Mouse (Mus musculus): ENCODE measurements around the gene Dock1.

Gene Dock1

DNA sequence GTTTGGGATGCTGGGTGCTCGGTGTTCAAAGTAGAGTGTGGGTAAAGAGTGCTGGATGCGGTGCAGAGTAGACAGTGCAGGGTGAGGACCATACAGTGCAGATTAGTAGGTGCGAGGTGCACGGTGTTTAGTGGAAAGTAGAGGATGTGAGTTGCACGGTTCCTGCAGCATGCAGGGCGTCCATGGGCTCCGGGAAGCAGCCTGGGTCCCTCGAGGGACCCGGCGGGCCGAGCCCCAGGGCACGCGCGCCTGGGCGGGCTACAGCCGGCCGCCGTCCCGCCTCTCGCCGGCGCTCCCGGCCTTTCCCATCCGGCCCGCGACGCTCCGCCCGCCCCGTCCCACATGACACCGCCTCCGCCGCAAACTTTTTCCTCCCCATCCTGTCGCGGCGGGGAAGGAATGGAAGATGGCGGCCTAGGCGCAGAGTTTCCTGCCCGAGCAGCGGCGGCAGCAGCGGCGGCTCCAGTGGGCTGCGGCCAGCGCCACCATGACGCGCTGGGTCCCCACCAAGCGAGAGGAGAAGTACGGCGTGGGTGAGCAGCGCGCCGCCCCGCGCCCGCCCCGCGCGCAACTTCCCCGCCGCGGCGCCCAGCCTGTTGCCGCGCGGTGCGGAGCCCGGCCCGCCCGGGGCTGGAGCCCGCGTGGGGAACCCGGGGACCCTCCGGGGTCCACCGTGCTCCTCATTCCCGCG, at the start of gene Dock1:
Dock1 (plus strand) TSS at position 343 of the 691 bp plus-strand sequence.
- DNase-seq, result no peak

DNA sequence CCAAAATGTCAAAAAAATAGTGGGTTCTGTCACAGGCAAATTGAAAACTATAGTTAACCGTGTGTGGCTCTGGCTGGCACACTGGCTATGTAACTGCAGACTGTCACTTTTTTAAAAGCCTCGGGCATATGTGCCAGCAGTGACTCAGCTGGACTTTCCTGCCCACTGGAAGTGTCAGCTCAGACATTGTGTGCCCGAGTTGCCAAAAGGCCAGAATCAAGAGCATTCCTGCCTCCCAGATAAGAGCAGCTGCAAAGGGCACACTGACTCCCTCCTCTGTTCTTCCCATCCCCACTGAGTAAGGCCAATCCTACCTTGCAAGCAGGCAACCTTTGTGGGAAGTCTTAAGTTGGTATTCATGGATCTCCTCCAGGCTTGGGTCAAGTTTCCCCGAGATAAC, 42.5 kb upstream of the Dock1 start:
- DNase-seq, result no peak

DNA sequence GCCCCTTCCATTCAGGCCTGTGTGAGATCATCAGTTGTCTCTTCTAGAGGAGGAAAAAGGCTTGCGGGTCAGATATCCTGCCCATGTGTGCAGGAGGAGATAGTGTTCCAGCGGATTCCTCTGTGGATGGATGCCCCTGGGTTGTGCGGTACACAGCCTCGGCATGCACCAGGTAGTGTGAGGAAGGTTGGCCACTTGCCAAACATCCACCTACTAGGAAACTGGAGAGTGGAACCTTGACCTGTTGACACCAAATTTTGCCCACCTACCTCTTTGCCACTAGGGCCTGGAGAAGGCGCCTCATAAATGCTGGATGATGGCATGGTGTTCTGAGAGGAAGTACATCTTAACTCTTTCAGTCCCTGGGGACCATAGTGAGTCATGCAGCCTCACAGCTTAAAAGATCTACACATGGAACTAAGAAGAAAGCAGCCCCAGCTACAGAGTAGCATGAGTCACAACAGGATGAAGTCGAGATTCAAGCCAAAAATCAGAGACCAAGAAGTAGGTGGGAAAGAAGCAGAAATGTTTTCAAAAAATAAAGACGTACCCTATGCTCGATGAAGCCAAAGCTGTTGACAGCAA, 20.1 kb upstream of the Dock1 start:
- no peak for DNase-seq

DNA sequence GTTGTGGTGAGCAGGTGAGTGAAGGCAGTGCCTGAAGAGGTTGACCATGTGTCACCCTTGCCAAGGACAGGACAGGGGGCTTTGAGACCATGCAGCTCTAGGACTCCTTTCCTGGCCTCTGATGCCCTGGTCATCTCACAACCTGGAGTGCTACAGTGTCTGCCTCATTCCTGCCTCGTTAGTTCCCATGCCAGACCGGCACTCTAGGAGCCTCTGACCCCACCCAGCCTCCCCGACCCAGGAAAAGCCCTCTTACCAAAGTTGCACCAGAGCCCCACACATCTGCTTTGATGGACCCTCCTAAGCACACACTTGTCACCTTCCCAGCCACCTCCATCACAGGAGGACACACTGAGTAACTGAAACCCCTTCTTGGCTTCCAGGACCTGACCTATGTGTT, 19.4 kb upstream of the Dock1 start:
- no peak for DNase-seq

DNA sequence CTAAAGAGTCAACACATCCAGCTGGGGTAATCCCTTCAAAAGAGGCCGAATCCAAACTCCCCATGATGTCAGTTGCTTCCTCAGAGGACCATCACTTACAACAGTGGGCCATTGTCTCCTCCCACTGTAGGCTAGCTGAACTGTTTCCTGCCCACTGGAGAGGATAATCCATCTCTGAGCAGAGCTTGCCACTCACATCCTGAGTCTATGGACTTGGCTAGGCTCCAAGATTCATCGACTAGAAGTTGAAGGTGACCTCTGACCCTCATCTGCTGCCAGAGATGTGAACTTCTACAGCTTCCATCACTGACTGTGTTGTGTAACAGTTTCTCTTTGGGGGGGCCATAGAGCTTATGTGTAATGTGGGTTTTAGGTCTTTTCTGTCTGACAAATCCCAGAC, 7.2 kb upstream of the Dock1 start:
- DNase-seq, result no peak

DNA sequence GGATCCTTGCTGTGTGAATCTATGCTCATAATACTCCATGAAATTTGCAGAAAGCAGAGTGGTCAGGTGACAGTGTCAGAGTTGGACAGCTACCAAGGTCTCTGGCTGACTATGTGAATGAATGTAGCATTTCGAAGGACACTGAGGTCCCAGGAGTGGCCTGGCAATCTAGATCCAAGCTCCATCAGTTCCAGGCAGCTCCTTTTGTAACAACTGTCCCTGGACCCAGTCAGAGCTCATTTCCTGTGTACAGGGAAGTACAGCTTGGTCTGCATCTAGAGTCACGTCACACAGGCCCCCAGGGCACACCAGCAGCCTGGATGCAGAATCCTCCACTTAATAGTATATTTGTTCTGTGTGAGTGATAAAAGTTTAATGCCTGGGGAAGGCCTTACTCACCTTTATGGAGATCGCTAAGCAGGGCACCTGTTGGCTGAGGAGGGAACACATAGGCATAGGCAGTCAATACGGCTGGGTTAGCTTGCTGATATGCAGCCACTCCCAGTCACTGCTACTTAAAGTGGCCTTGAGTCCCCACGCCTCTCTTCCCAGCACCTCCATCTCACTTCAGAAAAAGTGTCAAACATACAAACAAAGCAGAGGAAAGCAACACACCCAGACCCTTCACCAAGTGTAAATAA, 4.7 kb upstream of the Dock1 start:
- no peak for DNase-seq

DNA sequence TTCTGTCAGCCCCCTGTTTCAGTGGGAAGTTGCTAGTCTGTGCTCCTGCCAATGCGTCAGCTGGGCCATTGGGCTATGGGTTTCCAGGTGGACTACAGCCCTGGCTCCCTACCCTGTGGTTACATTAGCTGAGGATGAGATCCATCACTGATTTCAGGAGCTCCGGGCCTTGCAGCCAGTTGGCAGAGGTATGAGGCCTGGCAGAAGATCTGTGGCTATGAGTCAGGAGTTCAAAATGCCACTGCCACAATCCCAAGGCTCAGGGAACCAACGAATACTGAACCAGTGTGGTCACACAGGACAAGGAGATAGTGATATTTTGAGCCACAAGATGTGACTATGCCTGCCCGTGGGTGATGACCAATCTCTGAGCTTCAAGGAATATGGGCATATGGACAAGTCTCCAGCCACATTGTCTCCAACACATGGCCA, 3.2 kb upstream of the Dock1 start:
- no peak for DNase-seq

DNA sequence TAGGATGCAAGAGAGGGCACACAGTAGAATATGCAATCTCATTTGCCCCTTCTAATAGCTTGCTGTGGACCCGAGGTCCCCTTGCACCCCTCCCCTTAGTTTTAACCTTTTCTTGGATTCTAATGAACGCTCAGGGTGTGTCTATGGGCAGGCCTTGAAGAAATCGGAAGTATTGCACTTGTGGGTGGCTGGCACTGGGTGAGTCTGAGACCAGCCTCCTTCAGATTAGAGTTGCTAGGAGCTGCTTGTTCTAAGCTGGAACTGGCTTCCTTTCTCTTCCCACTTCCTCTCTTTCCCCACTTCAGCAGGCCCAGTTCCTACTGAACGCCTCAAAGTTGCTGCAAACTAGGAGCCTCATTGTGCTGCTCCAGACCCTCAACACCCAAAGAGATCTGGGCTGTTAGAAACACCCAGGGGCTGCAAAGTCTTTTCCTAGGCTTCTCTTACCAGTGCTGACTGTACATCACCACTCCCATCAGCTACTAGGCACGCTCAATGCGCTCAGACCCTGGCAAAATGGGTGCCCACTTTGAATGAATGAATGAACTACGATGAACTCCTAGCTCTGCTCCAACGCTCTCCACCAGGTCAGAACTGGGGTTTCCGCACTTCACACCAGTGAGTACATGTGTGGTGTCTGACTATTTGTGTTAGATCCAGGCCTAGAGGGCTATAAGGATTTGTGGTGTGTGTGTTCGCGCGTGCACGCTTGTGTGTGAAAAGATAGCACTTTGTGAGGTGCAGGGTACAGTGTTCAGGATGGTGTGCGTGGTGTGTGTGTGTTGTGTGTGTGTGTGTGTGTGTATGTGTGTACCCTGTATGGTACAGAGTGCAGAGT, 761 bp upstream of the Dock1 start:
- DNase-seq, result no peak

DNA sequence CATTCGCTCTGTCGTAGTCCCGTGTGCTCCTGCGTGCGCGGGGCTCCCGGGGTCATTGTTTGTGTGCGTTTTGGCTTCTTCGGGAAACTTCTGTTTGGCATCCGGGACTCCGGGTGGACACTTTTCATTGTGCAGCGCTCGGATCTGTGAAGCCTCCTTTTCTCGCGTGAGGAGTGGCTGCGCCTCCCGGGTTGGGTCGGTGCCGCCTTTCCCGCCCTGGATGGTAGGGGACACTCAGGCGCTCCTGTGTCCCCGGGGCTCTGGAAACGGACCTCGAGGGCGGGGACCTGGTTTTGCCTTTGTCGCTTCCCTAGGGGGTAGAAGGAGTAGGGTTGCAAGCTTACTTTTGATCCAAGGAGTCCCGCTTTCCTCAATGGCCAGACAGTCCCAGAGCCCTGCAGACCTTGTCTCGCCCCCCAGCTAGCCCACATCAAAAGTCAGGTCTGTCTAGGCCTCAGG, 578 bp downstream of the Dock1 start:
- no peak for DNase-seq

DNA sequence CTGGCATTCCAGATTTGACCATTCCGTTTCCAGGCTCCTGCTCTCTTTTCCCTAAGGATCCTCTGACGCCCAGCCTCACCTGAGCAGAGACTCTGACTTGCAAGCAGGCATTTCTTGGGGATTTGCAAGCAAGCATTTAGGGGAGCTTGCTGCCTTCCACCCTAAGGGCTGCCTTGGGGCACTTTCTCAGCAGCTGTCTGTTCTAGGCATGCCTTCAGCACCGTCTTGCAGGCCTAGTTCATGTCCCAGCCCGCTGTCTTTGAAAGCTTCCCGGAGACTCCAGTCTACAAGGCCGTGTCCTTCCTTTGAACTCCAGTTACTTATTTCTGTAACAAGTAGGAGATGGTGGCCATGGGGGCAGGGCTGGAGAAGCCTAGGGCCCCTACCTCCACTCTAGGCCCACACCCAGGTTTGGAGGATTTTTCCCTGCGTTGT, 1.0 kb downstream of the Dock1 start:
- no peak for DNase-seq

DNA sequence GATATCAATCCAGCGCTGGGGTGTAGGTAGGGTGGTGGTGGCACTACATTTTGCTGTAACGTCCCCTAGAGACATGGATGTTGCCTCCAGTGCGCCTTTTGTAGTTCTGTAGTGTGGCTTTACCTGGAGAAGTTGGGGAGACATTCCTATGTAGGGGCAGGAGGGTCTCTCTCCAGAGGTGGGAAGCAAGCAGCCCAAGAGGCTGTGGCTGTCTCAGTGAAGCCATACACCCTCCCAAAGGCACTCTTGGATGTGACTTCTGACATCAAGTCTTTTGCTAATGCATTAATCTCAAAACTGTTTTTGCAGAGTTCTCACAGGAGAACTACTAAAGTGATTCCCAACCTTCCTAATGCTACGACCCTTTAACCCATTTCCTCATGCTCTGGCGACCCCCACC, 2.7 kb downstream of the Dock1 start:
- DNase-seq, result no peak

DNA sequence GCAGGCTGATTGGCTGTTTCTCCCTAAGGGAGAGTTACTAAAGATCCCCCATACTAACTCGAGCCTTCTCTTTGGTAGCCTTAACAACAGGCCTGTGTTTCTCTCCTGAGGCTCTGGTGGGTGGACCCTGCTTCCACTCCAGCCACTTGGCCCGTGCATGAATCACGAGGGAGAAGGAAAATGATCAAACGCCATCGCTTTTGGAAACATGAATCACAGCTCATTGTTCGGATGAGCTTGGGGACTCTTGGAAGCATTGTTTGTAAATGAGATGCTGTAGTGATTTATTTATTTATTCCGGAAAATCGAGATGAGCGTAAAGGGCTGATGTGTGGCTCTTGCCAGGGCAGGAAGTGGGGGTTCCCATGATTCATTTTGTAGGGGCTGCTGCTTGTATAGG, 3.5 kb downstream of the Dock1 start:
- DNase-seq, result no peak

DNA sequence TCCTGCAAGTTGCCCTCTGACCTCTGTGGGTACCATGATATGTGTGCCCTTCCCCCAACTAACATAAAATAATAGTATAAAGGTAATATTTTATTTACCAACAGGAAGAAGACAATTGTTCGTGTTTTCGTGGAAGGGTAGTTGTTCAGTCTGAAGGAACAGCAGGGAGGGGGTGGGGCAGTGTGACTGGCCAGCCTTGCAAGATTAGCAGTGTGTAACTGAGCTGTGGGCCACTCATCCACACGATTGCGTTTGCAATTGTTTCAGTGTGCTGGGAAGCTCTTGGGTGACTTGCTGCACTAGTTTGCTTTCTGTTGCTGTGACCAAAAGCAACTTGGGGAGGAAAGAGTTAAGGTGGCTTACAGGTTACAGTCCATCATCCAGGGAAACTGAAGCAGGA, 7.4 kb downstream of the Dock1 start:
- no peak for DNase-seq

DNA sequence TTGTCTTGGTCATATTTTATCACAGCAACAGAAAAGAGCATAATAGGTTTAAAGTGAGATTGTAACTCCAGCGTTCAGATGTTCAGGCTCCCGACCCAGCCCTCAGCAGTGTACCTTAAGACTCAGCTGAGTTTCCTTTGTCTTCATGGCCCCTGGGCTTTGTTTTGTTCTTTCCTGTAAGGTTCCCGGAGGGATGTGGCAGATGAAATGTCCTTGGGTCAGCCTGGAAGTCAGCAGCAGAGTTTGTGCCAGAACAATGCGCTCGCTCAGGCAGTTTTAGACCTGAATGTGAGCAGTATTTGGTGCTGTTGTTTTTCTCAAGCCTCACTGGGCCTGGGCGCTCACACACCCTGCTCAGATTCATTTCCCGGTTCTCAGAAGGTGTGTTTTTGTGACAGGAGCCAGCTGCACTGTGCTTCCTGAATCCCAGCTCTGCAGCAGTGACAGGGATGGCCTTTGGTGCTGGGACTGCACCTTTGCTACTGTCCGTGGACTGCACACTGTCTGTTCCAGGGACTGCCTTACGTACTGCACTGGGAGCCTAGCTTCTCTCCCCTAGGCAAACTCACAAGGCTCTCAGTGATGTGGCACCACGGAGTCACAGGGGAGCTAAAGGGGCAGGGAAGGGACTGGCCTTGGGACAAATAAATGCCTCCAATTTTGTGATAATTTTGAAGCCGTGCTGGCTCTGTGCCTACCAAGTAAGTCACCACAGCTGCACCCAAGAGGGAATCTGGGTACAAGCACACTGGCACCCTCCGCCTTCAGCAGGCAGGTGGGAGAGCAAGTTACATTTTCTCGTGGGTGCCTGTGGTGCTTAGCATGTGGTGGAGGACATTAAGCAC, 9.1 kb downstream of the Dock1 start:
- DNase-seq, result no peak

DNA sequence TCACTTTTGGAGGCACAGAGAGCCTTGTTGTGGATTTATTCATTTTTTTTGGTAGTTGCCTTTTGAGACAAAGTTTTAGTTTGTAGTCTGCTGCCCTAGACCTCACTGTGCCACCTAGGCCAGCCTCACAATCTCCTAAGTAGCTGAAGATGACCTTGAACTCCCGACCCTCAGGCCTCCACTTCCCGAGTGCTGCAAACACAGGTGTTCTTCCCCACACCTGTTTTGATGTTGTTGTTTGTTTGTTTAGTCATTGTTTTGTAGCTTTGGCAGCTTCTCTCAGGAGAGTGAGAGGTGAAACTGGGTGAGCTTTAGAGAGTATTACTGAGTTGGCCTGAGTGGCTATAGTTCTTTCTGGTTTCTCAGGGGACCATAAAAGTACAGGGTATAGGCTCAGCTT, 9.7 kb downstream of the Dock1 start:
- no peak for DNase-seq

DNA sequence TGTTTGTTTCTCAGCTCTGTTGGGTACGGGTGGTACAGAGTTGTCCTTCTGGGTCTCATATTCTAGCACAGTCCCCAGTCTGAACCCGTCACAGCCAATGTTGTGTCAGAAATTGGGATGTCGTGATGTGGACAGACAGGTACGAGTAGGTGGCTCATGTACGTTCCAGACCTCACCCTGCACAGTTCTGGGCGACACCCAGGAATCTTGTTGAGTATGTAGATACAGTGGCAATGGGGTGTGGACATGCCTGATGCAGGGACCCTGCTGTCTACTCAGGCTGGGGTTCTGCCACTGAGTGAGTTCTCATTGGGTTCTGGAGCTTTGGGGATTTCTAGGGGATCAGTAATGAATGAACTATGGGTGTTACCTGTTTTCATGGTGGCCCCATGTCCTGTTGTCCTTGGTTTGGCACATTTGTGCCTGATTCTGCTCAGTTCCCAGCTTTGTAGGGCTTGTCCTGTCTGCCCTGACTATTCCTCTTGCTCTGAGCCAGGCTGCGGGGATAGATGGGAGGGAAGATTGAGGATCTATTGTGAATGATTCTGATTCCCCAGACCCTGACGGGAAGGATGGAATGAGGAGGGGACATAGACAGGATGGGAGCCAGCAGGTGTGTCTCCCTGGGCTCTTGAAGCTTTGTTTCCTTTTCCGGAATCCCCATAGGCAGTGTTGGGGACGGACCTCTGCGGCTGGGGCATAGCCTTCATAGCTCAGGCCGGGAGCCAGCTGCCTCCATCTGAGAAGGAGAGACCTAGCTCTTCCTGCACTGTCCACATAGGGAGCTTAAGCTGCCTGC, 11.5 kb downstream of the Dock1 start:
- DNase-seq, result no peak

DNA sequence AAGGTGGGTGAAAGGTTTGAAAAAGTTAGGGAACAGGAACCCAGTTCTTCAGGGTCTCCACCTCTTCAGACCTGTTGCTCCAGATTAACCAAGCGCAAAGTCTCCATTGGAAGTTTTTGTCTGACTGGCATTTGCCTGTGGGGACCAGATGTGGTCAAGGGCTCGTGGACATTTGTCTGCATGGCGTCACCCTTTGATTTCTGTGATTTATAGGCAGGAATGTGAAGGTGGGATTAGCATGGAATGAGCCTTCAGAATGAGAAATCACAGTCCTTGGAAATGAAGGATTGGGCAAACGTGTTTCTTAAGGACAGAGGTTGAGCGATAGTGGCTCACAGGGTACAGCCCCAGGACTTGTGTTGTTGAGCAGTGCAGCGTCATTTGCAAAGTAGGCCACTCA, 17.9 kb downstream of the Dock1 start:
- no peak for DNase-seq

DNA sequence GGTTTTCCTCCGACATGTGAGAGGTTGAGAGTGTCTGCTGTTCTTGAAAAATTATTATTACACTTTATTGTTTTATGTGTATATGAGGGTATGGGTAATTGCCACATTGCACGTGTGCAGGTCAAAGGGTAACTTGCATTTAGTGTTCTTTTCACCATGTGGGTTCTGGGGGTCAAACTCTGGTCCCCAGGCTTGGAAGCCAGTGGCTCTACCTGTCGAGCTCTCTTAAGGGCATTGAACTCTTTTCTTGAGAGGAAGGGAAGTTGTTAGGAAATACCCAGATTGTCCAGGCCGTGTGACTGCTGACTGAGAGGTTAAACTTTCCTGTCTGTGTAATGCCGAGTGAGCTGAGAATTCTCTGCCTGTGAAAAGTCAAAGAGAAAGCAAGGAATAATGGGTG, 19.7 kb downstream of the Dock1 start:
- no peak for DNase-seq

DNA sequence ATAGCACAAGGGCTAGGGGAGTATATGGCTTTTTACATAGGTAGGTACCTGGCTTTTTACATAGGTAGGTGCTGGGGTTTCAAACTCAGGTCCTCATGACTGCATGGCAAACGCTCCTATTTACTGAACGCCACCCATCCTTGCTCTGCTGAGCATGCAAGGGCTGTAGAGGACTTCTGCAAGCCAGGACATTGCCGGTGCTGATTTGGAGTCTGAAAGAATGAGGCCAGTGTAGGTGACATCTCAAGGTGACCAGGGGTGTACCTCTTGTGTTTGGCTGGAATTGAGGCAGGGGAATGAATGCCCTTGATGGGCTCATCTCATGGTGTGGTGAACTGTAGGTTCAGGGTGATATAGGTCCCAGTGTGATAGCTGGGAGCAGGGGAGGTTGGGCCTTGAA, 20.4 kb downstream of the Dock1 start:
- DNase-seq, result no peak

DNA sequence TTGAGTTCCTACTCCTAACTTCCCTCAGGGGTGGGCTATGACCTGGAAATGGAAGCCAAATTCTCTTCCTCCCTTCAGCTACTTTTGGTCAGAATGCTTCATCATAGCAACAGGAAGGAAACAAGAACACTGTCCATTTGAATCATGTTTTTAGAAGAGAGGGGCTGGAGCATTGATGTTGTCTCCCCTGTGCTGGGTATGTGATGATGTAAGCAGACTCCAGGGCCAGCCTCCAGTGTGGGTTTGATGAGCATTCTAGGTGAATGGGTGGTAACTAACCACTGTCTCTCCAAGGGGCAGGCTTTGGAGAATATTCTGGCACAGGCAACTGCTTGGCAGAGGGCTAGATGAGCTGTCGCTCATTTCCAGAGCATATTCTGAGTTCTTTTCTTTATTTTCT, 22.9 kb downstream of the Dock1 start:
- DNase-seq, result no peak

DNA sequence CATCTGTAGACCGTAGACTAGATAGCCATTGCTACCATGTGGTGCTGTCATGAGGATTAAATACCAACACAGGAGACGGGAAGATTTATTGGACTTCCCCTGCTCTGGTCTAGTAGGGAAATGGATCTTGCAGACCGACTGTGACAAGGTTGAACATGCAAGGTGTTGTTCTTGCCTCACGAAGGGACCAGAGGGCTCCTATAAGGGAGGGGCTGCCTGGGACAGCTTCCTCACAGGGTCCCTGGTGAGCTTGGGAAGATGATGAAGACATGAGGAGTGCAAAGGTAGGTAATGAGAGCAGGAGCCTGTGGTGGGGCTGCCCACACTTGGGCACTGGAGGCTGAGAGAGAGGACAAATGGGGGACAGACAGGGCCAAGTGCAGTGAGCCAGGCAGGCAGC, 25.0 kb downstream of the Dock1 start:
- DNase-seq, result no peak
